Mouse (Mus musculus) small intestine, adult 2 months (tissue): ENCODE results near the gene Foxn4.

Experiments
- CTCF ChIP-seq: fragments of 200-500 bp; IDR thresholded peaks from 2 replicates; pipeline ENCODE4 v1.5.1; 2012; ENCODE audit warnings: low read depth, mild to moderate bottlenecking, control low read depth, inconsistent platforms, low read length, moderate library complexity, mixed read lengths; ENCODE audit not compliant: insufficient replicate concordance, insufficient read length; ENCODE audit errors: extremely low read depth
- POLR2A ChIP-seq: fragments of 200-500 bp; IDR thresholded peaks from 2 replicates; pipeline ENCODE4 v1.6.1; 2012; ENCODE audit warnings: low read depth, mild to moderate bottlenecking, control low read depth, inconsistent platforms, low read length, moderate library complexity

- TF ChIP-seq CTCF (no peak), POLR2A (no peak)
Observed at GRCm38 (mm10) chr5:114246465-114246864, 27.1 kb downstream of the Foxn4 start.
